Mouse (Mus musculus) kidney, postnatal 0 days (tissue): Measurements from ENCODE around the gene Tm4sf5. TPM values are rescaled to one million over a fixed set of nuclear protein-coding genes. Genes with fewer than 3 reads are reported as not detected.

Experiments used
- ATAC-seq: fragments of 200-750 bp; cut with Nextera tagmentation; replicated peaks from 2 replicates; pipeline ENCODE4 v1.8.0; 2017; ENCODE audit warnings: low read depth, moderate number of reproducible peaks, moderate TSS enrichment, moderate library complexity; ENCODE audit not compliant: low FRiP score
- DNase-seq: peaks from one replicate; pipeline ENCODE4 v3.0.0-alpha.2; 2016; ENCODE audit warnings: low spot score
- H3K27ac ChIP-seq: fragments of 300-500 bp; sonication (generic); 2 replicates; pipeline ENCODE4 v1.5.1; 2014; ENCODE audit warnings: mild to moderate bottlenecking
- H3K27me3 ChIP-seq: fragments of 300-500 bp; sonication (generic); 2 replicates; pipeline ENCODE4 v1.6.1; 2014; ENCODE audit warnings: low read length, mixed read lengths; ENCODE audit not compliant: insufficient read depth
- H3K36me3 ChIP-seq: fragments of 300-500 bp; sonication (generic); 2 replicates; pipeline ENCODE4 v1.6.1; 2014; ENCODE audit warnings: low read length, mixed read lengths; ENCODE audit not compliant: insufficient read depth
- H3K4me1 ChIP-seq: fragments of 300-500 bp; sonication (generic); replicated peaks from 2 replicates; pipeline ENCODE4 v1.6.1; 2014; ENCODE audit warnings: antibody characterized with exemption, low read length, mixed read lengths; ENCODE audit not compliant: insufficient read depth
- H3K4me2 ChIP-seq: fragments of 300-500 bp; sonication (generic); 2 replicates; pipeline ENCODE4 v1.6.1; 2014; ENCODE audit warnings: mild to moderate bottlenecking, low read length, moderate library complexity, mixed read lengths
- H3K4me3 ChIP-seq: fragments of 300-500 bp; sonication (generic); replicated peaks from 2 replicates; pipeline ENCODE4 v1.5.1; 2014; ENCODE audit warnings: low read depth, low read length
- H3K9ac ChIP-seq: fragments of 300-500 bp; sonication (generic); 2 replicates; pipeline ENCODE4 v1.6.1; 2014; ENCODE audit warnings: low read depth, low read length
- H3K9me3 ChIP-seq: fragments of 300-500 bp; sonication (generic); replicated peaks from 2 replicates; pipeline ENCODE4 v1.6.1; 2016; ENCODE audit warnings: low read length, inconsistent platforms, mixed read lengths
- CTCF ChIP-seq: IDR thresholded peaks from 2 replicates; pipeline ENCODE4 v1.5.1; 2016; ENCODE audit warnings: antibody characterized with exemption, low read depth, mild to moderate bottlenecking, moderate library complexity
- WGBS: fragments of 180-500 bp; shearing (Covaris S2); extraction: QIAGEN DNeasy Blood & Tissue Kit; methylation state at CpG from one replicate; pipeline ENCODE4 v1.1.7; 2014; 5-methylcytosine and 5-hydroxymethylcytosine counted together
- polyA plus RNA-seq: library from polyadenylated mRNA; unstranded; fragments of >200 nt; fragmentation: Nextera tagmentation; extraction: Ambion mirVana; gene quantifications from 2 replicates; pipeline ENCODE4 v1.2.1, GENCODE M21; 2015

Gene Tm4sf5
- polyA plus RNA-seq, 1 experiment from 2014 or later: 1.5 TPM

GRCm38 (mm10) chr11:70544496-70544895 is 39.5 kb downstream of the Tm4sf5 start:
- DNase-seq (no peak), ATAC-seq (no peak)
- Histone ChIP-seq H3K27ac (no peak overlapping the region), H3K9me3 (no peaks in the 10 kb centered on the region), H3K36me3 (0 out of 2 replicates have a peak, but pooled peaks cover 4% of the 10 kb centered on the region), H3K4me1 (0 out of 2 replicates have a peak, but pooled peaks cover 4% of the 10 kb centered on the region), H3K9ac (no peak overlapping the region), H3K4me3 (no peak overlapping the region), H3K4me2 (no peak overlapping the region), H3K27me3 (no peaks in the 10 kb centered on the region)
- 54% methylated on average over 7 of the region's 7 CpGs for WGBS
- TF ChIP-seq CTCF: no peak

DNA sequence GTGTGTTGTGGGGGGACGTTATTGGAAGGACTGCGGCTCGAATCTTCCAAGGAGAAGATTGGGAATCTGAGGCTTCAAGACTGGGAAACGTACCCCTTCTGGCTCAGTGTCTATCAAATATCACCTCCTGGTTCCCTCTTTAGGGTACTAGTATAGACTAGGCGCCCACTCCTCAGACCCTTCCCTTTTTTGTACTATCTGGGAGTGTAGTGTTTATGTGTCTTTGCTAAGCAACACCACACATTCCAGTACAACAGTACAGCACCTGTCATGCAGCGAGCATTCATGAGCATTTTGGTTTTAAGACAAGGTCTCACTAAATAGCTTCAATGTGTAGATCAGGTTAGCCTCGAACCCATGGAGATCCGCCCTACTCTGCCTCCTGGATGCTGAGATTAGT is 46.5 kb downstream of the Tm4sf5 start:
- no peak for TF ChIP-seq CTCF
- 90% methylated on average over 8 of the region's 8 CpGs for WGBS
- H3K4me3 ChIP-seq: no peak overlapping the region
- no peaks in the 10 kb centered on the region for H3K27me3 ChIP-seq
- no peaks in the 10 kb centered on the region for H3K9me3 ChIP-seq
- H3K36me3 ChIP-seq: no peaks in the 10 kb centered on the region
- ATAC-seq (no peak), DNase-seq (no peak)
- no peak overlapping the region for H3K4me2 ChIP-seq
- H3K9ac ChIP-seq: no peak overlapping the region
- H3K27ac ChIP-seq: no peak overlapping the region
- no peaks in the 10 kb centered on the region for H3K4me1 ChIP-seq

- Histone ChIP-seq H3K36me3 (no peaks in the 10 kb centered on the region), H3K4me1 (no peaks in the 10 kb centered on the region), H3K9me3 (no peaks in the 10 kb centered on the region), H3K27ac (no peak overlapping the region), H3K27me3 (no peaks in the 10 kb centered on the region), H3K4me3 (no peak overlapping the region), H3K4me2 (no peak overlapping the region), H3K9ac (no peak overlapping the region)
- TF ChIP-seq CTCF: no peak
- DNase-seq (no peak), ATAC-seq (no peak)
- 21% methylated on average over 7 of the region's 7 CpGs for WGBS
Observed at GRCm38 (mm10) chr11:70553940-70554339, 48.9 kb downstream of the Tm4sf5 start.

GRCm38 (mm10) chr11:70557545-70557944 is 52.5 kb downstream of the Tm4sf5 start:
- Histone ChIP-seq H3K36me3 (no peaks in the 10 kb centered on the region), H3K9ac (no peak overlapping the region), H3K4me1 (0 out of 2 replicates have a peak, but pooled peaks cover 2% of the 10 kb centered on the region), H3K27me3 (no peaks in the 10 kb centered on the region), H3K9me3 (no peaks in the 10 kb centered on the region), H3K27ac (no peak overlapping the region), H3K4me2 (no peak overlapping the region), H3K4me3 (no peak overlapping the region)
- no peak for TF ChIP-seq CTCF
- ATAC-seq (no peak), DNase-seq (no peak)
- 93% methylated on average over 9 of the region's 9 CpGs for WGBS

Other genes starting within 250 kb of the Tm4sf5 start
- 3.8 and 4.0 TPM in 2 replicates for gene Alox12, start 249.9 kb upstream of the Tm4sf5 start, polyA plus RNA-seq
- 0.10 and 0.16 TPM in 2 replicates for gene Alox12e, start 182.6 kb upstream of the Tm4sf5 start, polyA plus RNA-seq
- 2.3 and 2.4 TPM in 2 replicates for gene Alox15, start 153.2 kb upstream of the Tm4sf5 start, polyA plus RNA-seq
- gene Pelp1, start 95.2 kb upstream of the Tm4sf5 start, polyA plus RNA-seq: 18.8 and 20.2 TPM in 2 replicates
- 12.0 and 13.5 TPM in 2 replicates for gene Arrb2, start 72.6 kb upstream of the Tm4sf5 start, polyA plus RNA-seq
- gene Med11, start 53.3 kb upstream of the Tm4sf5 start, polyA plus RNA-seq: 33.5 and 38.3 TPM in 2 replicates
- 0.82 and 1.5 TPM in 2 replicates for gene Zmynd15, start 45.8 kb upstream of the Tm4sf5 start, polyA plus RNA-seq
- 16.7 and 17.6 TPM in 2 replicates for gene Cxcl16, start 45.3 kb upstream of the Tm4sf5 start, polyA plus RNA-seq
- gene Vmo1, start 9.4 kb downstream of the Tm4sf5 start, polyA plus RNA-seq: 0.57 and 0.66 TPM in 2 replicates
- gene Gltpd2, start 14.0 kb downstream of the Tm4sf5 start, polyA plus RNA-seq: 0.56 and 0.87 TPM in 2 replicates
- gene Psmb6, start 20.1 kb downstream of the Tm4sf5 start, polyA plus RNA-seq: 686 and 703 TPM in 2 replicates
- not detected in 2 replicates for gene Gm40193, start 27.7 kb downstream of the Tm4sf5 start, polyA plus RNA-seq
- 6.7 and 7.2 TPM in 2 replicates for gene Pld2, start 34.8 kb downstream of the Tm4sf5 start, polyA plus RNA-seq
- 11.5 and 12.1 TPM in 2 replicates for gene Mink1, start 57.6 kb downstream of the Tm4sf5 start, polyA plus RNA-seq
- gene 4930544D05Rik, start 110.6 kb downstream of the Tm4sf5 start, polyA plus RNA-seq: not detected in 2 replicates
- 0.25 and 0.29 TPM in 2 replicates for gene Chrne, start 114.0 kb downstream of the Tm4sf5 start, polyA plus RNA-seq
- gene Gp1ba, start 133.9 kb downstream of the Tm4sf5 start, polyA plus RNA-seq: 0.16 and 0.19 TPM in 2 replicates
- 109 and 113 TPM in 2 replicates for gene Rnf167, start 142.0 kb downstream of the Tm4sf5 start, polyA plus RNA-seq
- gene Slc25a11, start 142.2 kb downstream of the Tm4sf5 start, polyA plus RNA-seq: 227 and 239 TPM in 2 replicates
- gene Pfn1, start 149.4 kb downstream of the Tm4sf5 start, polyA plus RNA-seq: 1,513 and 1,569 TPM in 2 replicates
- gene Eno3, start 152.0 kb downstream of the Tm4sf5 start, polyA plus RNA-seq: 9.7 and 10.0 TPM in 2 replicates
- gene Spag7, start 164.2 kb downstream of the Tm4sf5 start, polyA plus RNA-seq: 91.5 and 102 TPM in 2 replicates
- gene Camta2, start 182.9 kb downstream of the Tm4sf5 start, polyA plus RNA-seq: 9.2 and 9.4 TPM in 2 replicates
- 2.3 and 3.0 TPM in 2 replicates for gene Inca1, start 194.9 kb downstream of the Tm4sf5 start, polyA plus RNA-seq
- gene Kif1c, start 195.3 kb downstream of the Tm4sf5 start, polyA plus RNA-seq: 3.5 and 3.6 TPM in 2 replicates